Mouse (Mus musculus): ENCODE measurements around the gene Adat3. TPM values are rescaled to one million over a fixed set of nuclear protein-coding genes. Genes with fewer than 3 reads are reported as not detected.

Adat3 gene
- polyA plus RNA-seq (2012) = 4.1 and 6.2 TPM in 2 replicates

DNA sequence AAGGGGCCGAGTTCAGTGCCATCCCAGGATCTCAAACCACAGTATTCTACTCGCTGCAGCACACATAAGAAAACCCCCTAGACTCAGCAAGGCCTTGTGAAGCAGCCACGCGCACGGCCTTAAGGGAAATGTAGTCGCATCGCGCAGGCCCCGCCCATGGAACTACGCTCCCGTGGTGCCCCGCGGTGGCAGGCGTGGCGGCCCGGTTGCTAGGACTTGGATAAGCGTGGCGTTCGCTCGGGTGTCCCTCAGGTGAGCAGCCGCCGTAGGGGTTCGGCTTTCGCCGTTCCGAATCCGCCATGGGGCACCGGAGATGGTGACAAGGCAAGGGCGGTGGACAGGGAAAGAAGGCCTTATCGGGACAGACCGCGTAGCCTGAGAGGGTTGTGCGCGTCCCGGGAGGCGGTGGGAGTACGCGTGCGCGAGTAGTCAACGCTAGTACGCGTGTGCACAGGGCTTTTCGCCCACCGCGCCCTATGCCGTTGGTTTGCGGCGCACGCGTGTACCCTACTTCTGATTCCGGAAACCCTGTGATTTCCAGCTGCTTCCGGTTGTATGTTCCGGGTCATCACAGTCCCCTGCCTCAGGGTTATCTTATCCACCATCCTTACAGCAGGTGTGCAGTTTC, at the start of gene Adat3, which contains the start of gene Scamp4:
TSS of gene Adat3 (plus strand) at position 183 of the 628 bp plus-strand sequence.
TSS of gene Scamp4 (plus strand) at position 175 of the 628 bp plus-strand sequence.
- Histone ChIP-seq H3K27me3 (ENCODE audit: control insufficient read depth) (no peaks in the 10 kb centered on the region), H3K36me3 (ENCODE audit: control insufficient read depth) (peaks cover 37% of the 10 kb centered on the region), H3K4me3 (replicated peaks) (peak within 1 kb of the TSS; percentile 70), H3K9me3 (ENCODE audit: control insufficient read depth, low read length) (peaks cover 7% of the 10 kb centered on the region), H3K4me1 (ENCODE audit: control insufficient read depth) (peaks cover 89% of the 10 kb centered on the region)
- TF ChIP-seq TAL1 (IDR thresholded peaks at IDR 0.05; ENCODE audit: low read length) (no peak), GATA1 (IDR thresholded peaks at IDR 0.05; ENCODE audit: low read length) (0 out of 2 replicates have a peak, but pooled peaks have one; percentile 4)

DNA sequence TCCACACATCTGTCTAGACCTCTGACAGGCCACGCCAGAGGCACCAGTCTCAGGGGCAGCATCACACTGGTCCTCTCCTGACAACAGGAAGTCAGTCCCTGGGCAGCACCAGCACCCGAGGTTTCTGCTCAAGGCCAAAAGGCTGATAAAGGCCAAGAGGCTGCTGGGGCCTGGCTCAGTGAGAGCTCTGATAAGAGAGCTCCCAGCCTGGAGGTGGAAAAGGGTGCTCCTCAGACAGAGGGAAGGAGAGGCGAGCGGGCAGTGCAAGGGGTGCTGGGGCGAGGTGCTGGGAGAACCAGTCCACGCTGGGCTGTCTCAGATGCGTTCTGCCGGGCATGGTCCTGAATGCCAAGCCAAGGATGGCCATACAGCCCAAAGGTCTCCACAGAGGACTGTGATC, 49.1 kb upstream of the Adat3 start:
- TF ChIP-seq TAL1 (IDR thresholded peaks at IDR 0.05; ENCODE audit: low read length) (peak; percentile 74), GATA1 (IDR thresholded peaks at IDR 0.05; ENCODE audit: low read length) (peak; percentile 85)
- Histone ChIP-seq H3K36me3 (ENCODE audit: control insufficient read depth) (peaks cover 81% of the 10 kb centered on the region), H3K4me1 (ENCODE audit: control insufficient read depth) (peaks cover 84% of the 10 kb centered on the region), H3K27me3 (ENCODE audit: control insufficient read depth) (no peaks in the 10 kb centered on the region), H3K4me3 (replicated peaks) (peak overlapping the region; percentile 57), H3K9me3 (ENCODE audit: control insufficient read depth, low read length) (no peaks in the 10 kb centered on the region)

- H3K4me3 ChIP-seq (replicated peaks) = peak overlapping the region; percentile 57
- TF ChIP-seq TAL1 (IDR thresholded peaks at IDR 0.05; ENCODE audit: low read length) (no peak), GATA1 (IDR thresholded peaks at IDR 0.05; ENCODE audit: low read length) (no peak)
- no peaks in the 10 kb centered on the region for H3K27me3 ChIP-seq (ENCODE audit: control insufficient read depth)
- peaks cover 84% of the 10 kb centered on the region for H3K4me1 ChIP-seq (ENCODE audit: control insufficient read depth)
- peaks cover 81% of the 10 kb centered on the region for H3K36me3 ChIP-seq (ENCODE audit: control insufficient read depth)
- no peaks in the 10 kb centered on the region for H3K9me3 ChIP-seq (ENCODE audit: control insufficient read depth, low read length)
Observed at GRCm38 (mm10) chr10:80553997-80554396, 48.7 kb upstream of the Adat3 start.

DNA sequence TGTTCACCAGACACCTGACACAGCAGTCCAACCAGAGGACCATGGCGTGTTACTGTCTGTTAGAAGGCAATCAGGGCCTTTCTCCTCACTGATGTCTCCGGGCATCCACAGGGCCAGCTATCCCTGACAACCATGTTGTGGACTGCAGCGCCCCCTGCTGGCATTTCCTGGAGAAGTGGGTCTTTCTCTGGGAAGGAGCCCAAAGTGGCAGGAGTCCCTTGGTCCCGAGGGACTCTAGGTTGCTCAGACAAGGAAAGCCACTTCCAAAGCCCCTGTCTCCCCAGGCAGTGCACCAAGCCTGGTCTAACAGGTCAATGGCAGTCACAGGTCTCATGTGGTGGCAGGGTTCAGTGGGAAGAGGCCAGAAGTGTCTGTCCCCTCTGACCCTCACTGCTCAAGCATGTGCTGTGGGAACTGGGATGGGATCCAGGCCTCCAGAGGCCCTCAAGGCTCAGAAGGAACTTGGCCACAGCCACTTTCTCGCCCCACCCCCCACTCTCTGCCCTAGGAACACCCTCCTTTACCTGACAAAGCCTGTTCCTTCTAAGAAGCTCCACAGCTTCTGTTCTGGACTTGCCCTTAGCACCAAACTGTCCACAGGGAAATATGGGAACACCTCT, 45.2 kb upstream of the Adat3 start:
- Histone ChIP-seq H3K9me3 (ENCODE audit: control insufficient read depth, low read length) (no peaks in the 10 kb centered on the region), H3K27me3 (ENCODE audit: control insufficient read depth) (no peaks in the 10 kb centered on the region), H3K4me3 (replicated peaks) (no peak overlapping the region), H3K4me1 (ENCODE audit: control insufficient read depth) (peaks cover 81% of the 10 kb centered on the region), H3K36me3 (ENCODE audit: control insufficient read depth) (peaks cover 58% of the 10 kb centered on the region)
- no peak for TF ChIP-seq TAL1 (IDR thresholded peaks at IDR 0.05; ENCODE audit: low read length)
- TF ChIP-seq GATA1 (IDR thresholded peaks at IDR 0.05; ENCODE audit: low read length) = no peak

- peaks cover 74% of the 10 kb centered on the region for H3K4me1 ChIP-seq (ENCODE audit: control insufficient read depth)
- no peak for TF ChIP-seq GATA1 (IDR thresholded peaks at IDR 0.05; ENCODE audit: low read length)
- TF ChIP-seq TAL1 (IDR thresholded peaks at IDR 0.05; ENCODE audit: low read length) = no peak
Observed at GRCm38 (mm10) chr10:80559431-80559830, 43.2 kb upstream of the Adat3 start.

DNA sequence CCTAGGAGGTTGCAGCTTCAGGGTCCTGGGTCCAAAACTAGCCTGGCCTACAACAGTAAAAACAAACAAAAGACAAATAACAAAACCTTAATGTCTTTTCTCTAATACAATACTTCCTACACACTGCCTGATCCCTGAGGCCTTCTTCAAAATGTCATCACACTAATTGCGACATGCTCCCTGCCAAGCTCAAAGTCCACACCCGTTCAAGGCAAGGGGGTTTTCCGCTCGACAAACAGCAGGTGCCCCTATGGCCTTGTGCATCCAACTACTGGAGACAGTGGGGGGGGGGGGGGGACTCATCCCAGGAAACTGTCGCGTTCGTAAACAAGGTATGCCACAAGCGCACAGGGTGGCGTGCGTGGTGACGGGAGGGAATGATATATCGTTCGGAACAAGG, 42.1 kb upstream of the Adat3 start:
- no peaks in the 10 kb centered on the region for H3K27me3 ChIP-seq (ENCODE audit: control insufficient read depth)
- peaks cover 58% of the 10 kb centered on the region for H3K36me3 ChIP-seq (ENCODE audit: control insufficient read depth)
- H3K4me1 ChIP-seq (ENCODE audit: control insufficient read depth) = peaks cover 66% of the 10 kb centered on the region
- H3K9me3 ChIP-seq (ENCODE audit: control insufficient read depth, low read length) = no peaks in the 10 kb centered on the region
- H3K4me3 ChIP-seq (replicated peaks) = peak overlapping the region; percentile 90
- TF ChIP-seq TAL1 (IDR thresholded peaks at IDR 0.05; ENCODE audit: low read length) = no peak
- no peak for TF ChIP-seq GATA1 (IDR thresholded peaks at IDR 0.05; ENCODE audit: low read length)

More at GRCm38 (mm10) chr10:80559431-80559830, 43.2 kb upstream of the Adat3 start:
- no peaks in the 10 kb centered on the region for H3K27me3 ChIP-seq (ENCODE audit: control insufficient read depth)
- peak overlapping the region; percentile 46 for H3K4me3 ChIP-seq (replicated peaks)
- H3K36me3 ChIP-seq (ENCODE audit: control insufficient read depth) = peaks cover 54% of the 10 kb centered on the region
- no peaks in the 10 kb centered on the region for H3K9me3 ChIP-seq (ENCODE audit: control insufficient read depth, low read length)

- Histone ChIP-seq H3K9me3 (ENCODE audit: control insufficient read depth, low read length) (no peaks in the 10 kb centered on the region), H3K4me1 (ENCODE audit: control insufficient read depth) (peaks cover 71% of the 10 kb centered on the region), H3K36me3 (ENCODE audit: control insufficient read depth) (peaks cover 64% of the 10 kb centered on the region), H3K27me3 (ENCODE audit: control insufficient read depth) (no peaks in the 10 kb centered on the region), H3K4me3 (replicated peaks) (peak within 1 kb of the TSS; percentile 90)
- TF ChIP-seq TAL1 (IDR thresholded peaks at IDR 0.05; ENCODE audit: low read length) (no peak), GATA1 (IDR thresholded peaks at IDR 0.05; ENCODE audit: low read length) (no peak)
Observed at GRCm38 (mm10) chr10:80561116-80561944, 41.4 kb upstream of the Adat3 start, which contains the start of gene Rexo1. TSS of gene Rexo1 (minus strand) at chr10:80561560.

DNA sequence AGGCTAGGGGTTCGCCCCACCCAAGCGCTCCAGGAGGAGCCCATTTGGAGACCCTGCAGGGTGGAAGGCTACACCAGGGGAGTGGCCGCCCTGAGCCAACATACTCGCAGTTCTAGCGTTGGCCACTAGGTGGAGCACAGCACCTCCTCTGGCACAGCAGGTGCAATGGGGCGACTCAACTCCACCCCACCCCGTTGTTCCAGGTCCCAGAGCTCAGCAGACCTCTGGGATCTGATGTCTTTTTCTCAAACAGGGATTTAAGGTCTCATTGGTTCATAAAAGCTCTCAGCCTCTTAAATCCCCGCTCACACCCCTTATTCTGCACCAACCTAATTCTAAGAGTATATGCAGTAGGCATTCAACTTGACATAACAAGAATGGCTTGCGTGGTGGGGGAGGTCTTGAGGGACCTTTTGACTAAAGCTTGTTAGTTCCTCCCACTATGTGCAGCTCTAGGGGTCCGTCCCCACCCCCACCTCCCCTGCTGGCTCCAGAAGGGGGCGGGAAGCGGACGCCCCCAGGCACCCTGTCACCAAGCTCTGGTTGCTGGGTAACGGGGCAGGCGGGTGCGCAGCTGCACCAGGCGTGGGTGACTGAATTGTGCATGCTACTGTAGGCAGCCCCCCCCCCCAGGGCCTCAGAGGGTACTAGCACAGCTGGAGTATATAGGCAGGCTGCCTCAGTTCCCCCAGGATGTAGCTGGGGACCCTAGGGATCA, 36.1 kb upstream of the Adat3 start:
- Histone ChIP-seq H3K4me3 (replicated peaks) (no peak overlapping the region), H3K36me3 (ENCODE audit: control insufficient read depth) (peaks cover 79% of the 10 kb centered on the region), H3K27me3 (ENCODE audit: control insufficient read depth) (no peaks in the 10 kb centered on the region), H3K4me1 (ENCODE audit: control insufficient read depth) (peaks cover 78% of the 10 kb centered on the region), H3K9me3 (ENCODE audit: control insufficient read depth, low read length) (no peaks in the 10 kb centered on the region)
- no peak for TF ChIP-seq TAL1 (IDR thresholded peaks at IDR 0.05; ENCODE audit: low read length)

Data from erythroblast, embryonic 14.5 days (primary cell).